Mouse (Mus musculus): ENCODE measurements around the gene Tmem59l.

DNA sequence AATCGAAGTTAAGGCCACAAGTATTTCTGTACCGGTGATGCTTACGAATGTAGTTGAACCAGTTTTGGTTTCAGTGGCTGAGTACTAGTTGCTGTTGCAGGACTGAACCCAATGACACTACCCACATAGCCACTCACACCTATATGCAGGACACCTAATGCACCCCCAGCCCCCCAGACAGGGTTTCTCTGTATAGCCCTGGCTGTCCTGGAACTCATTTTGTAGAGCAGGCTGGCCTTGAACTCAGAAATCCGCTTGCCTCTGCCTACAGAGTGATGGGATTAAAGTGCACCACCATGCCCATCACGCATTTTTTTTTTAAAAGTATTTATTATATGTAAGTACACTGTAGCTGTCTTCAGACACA, 19.9 kb upstream of the Tmem59l start:
- TF ChIP-seq CTCF (IDR thresholded peaks at IDR 0.05; ENCODE audit: extremely low read depth, insufficient read length, insufficient replicate concordance, low read depth, low read length) (no peak), POLR2A (IDR thresholded peaks at IDR 0.05; ENCODE audit: low read depth, low read length) (no peak)
